Mouse (Mus musculus): Measurements from ENCODE around the gene Naglu.

DNA sequence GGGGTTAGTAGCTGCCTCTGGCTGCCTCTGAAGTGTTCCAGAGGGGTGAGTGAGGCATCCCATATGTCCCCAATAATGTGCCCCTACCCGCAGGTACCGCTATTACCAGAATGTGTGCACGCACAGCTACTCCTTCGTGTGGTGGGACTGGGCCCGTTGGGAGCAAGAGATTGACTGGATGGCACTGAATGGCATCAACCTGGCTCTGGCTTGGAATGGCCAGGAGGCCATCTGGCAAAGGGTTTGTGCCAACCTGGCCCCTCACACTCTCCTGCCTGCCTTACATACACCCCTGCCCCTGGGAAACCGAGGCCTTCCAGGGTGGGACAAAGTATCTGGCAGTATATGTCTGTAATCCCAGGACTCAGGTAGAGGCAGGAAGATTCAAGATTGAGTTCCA is 1.2 kb downstream of the Naglu start:
- TF ChIP-seq CTCF (IDR thresholded peaks at IDR 0.05; ENCODE audit: borderline replicate concordance, insufficient read depth, low read length) (no peak), POLR2A (IDR thresholded peaks at IDR 0.05; ENCODE audit: low read depth, low read length) (no peak)

Data from embryonic fibroblast, embryonic 13.5 days (primary cell).